Mouse (Mus musculus): Measurements from ENCODE around the gene Pik3c2b.

- TF ChIP-seq ZNF384 (IDR thresholded peaks at IDR 0.05; ENCODE audit: low read depth, low read length) (no peak), CHD2 (IDR thresholded peaks at IDR 0.05; ENCODE audit: low read depth, low read length) (no peak)
Measured at GRCm38 (mm10) chr1:133084708-133085416, 39.4 kb downstream of the Pik3c2b start.
